Mouse (Mus musculus) megakaryocyte, embryonic 14.5 days (primary cell): ENCODE data around the gene Rab11fip5.

Experiments
- FLI1 ChIP-seq: IDR thresholded peaks from 2 replicates; pipeline ENCODE4 v1.6.1; 2012; ENCODE audit warnings: low read length, inconsistent platforms, mixed read lengths
- GATA1 ChIP-seq: IDR thresholded peaks from 3 replicates; pipeline ENCODE4 v1.6.1; 2012; ENCODE audit warnings: mixed read lengths, low read length, inconsistent platforms, borderline replicate concordance

- TF ChIP-seq GATA1 = no peak
- no peak for TF ChIP-seq FLI1
Measured at GRCm38 (mm10) chr6:85316211-85316610, 58.2 kb downstream of the Rab11fip5 start.
